Mouse (Mus musculus): ENCODE results near the gene Dusp1. TPM values are rescaled to one million over a fixed set of nuclear protein-coding genes. Genes with fewer than 3 reads are reported as not detected.

Gene Dusp1
- polyA plus RNA-seq, 1 experiment from 2014 or later, result 36.9 TPM

DNA sequence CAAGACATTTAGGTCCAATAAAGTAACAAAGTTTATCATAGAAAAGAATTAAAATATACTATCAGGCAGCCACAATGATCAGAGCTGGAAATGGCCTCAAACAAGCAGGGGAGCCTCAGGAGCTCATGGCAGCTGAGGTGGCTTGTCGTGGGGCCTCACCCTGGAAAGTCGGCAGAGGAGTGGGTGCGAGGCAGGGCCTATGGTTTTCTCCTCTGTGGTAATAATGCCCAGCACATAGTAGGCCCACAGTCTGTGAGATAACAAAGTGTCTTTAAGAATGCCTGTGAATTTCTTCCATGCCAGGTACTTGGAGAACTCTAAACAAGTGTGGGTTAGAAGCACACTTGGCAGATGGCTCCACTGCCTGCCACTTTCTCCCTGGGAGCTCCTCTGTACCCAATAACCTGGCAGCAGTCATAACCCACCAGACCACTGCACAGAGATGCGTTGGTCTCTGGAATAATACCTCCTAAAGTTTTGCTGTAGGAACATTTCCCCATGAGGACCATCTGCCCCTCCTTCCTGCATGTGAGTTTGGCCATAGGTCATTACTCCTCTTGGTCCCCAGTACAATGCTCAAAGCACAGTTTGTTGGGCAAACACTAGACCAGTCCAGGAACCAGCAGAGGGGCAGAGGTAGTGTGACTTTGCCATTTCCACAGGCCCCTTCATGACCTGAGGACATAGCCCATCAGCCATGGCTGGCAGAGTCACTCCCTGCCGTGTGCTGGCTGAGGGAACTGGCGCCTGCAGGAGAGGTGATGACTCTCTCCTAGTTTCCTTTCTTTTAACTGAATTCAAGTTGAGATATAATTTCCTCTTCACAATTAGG, 48.3 kb downstream of the Dusp1 start:
- peak overlapping the region; percentile 84 to 85 for H3K27ac ChIP-seq (replicated peaks in 1 of 2; ENCODE audit: control insufficient read depth in 1 of 2, insufficient read depth in 1 of 2, low read depth in 2 of 2, low read length in 2 of 2)
- H3K4me3 ChIP-seq (ENCODE audit: control insufficient read depth in 1 of 2, insufficient read depth in 1 of 2, low read depth in 1 of 2, low read length in 2 of 2), result no peak overlapping the region
- 0 out of 2 replicates have a peak overlapping the region, but pooled peaks have one; percentile 3 for H3K4me2 ChIP-seq (ENCODE audit: low read length)
- no peaks in the 10 kb centered on the region for H3K36me3 ChIP-seq (ENCODE audit: control insufficient read depth, insufficient read depth, low read length)
- 75% methylated on average over 6 of the region's 6 CpGs for WGBS
- peak overlapping the region; percentile 49 for H3K9ac ChIP-seq (ENCODE audit: low read length)
- H3K4me1 ChIP-seq (ENCODE audit: control insufficient read depth in 2 of 2, insufficient read depth in 2 of 2, low read length in 2 of 2), result peaks cover 30 to 45% of the 10 kb centered on the region in 2 experiments
- no peaks in the 10 kb centered on the region for H3K27me3 ChIP-seq (ENCODE audit: control insufficient read depth, insufficient read depth, low read length)
- ATAC-seq (ENCODE audit: insufficient number of reproducible peaks, insufficient read depth, low FRiP score, low read depth), result no peak
- no peaks in the 10 kb centered on the region for H3K9me3 ChIP-seq (ENCODE audit: control insufficient read depth, low read length)

- Histone ChIP-seq H3K4me3 (ENCODE audit: control insufficient read depth in 1 of 2, insufficient read depth in 1 of 2, low read depth in 1 of 2, low read length in 2 of 2) (no peak overlapping the region), H3K9ac (ENCODE audit: low read length) (peak overlapping the region; percentile 49), H3K9me3 (ENCODE audit: control insufficient read depth, low read length) (no peaks in the 10 kb centered on the region), H3K27ac (replicated peaks in 1 of 2; ENCODE audit: control insufficient read depth in 1 of 2, insufficient read depth in 1 of 2, low read depth in 2 of 2, low read length in 2 of 2) (peak overlapping the region; percentile 84 to 85), H3K4me2 (ENCODE audit: low read length) (0 out of 2 replicates have a peak overlapping the region, but pooled peaks have one; percentile 3), H3K36me3 (ENCODE audit: control insufficient read depth, insufficient read depth, low read length) (no peaks in the 10 kb centered on the region), H3K27me3 (ENCODE audit: control insufficient read depth, insufficient read depth, low read length) (no peaks in the 10 kb centered on the region), H3K4me1 (ENCODE audit: control insufficient read depth in 2 of 2, insufficient read depth in 2 of 2, low read length in 2 of 2) (peaks cover 30 to 45% of the 10 kb centered on the region in 2 experiments)
- 23% methylated on average over 7 of the region's 7 CpGs for WGBS
- no peak for ATAC-seq (ENCODE audit: insufficient number of reproducible peaks, insufficient read depth, low FRiP score, low read depth)
Measured at GRCm38 (mm10) chr17:26512961-26513360, 49.0 kb downstream of the Dusp1 start.

DNA sequence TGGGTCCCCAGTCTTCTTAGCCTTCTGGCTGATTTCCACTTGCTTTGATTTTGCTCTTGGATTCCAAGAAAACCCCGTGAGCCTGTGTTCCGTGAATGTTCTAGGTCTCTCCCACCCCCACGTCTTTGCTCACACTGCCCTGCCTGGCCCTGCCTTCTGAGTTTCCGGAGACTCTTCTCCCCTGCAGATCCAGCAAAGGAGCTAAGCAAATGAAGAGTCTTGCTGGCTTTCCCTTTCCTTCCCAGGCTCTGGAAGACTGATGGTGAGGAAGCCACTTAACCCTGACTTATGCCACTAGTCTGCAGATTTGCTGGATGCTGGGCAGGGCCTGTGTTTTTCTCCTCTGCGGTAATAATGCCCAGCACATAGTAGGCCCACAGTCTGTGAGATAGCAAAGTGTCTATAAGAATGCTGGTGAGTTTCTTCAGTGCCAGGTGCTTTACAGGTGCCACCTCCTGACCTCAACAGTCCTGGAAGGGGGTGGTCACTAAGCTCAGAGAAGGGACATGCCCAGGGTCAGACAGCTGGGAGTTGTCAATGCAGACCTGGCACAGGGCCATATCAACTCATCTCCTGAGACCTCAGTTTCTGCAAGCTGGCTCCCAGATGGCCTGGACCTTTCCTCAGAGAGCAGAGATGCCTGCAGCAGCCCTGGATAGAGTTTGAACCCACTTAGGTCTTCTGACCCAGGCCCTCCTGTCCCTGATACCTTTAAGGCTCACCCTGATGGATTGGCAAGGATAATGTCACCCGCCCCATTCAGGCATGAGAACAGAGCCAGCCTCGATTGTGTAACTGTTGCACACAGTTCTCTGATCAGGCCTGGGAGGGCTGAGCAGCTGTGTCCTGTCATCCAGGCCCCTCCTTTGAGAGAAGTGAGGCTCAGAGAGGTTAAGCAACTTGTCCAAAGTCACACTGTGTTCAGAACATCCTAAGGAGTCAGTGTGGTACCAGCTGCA, 49.8 kb downstream of the Dusp1 start:
- Histone ChIP-seq H3K36me3 (ENCODE audit: control insufficient read depth, insufficient read depth, low read length) (no peaks in the 10 kb centered on the region), H3K4me2 (ENCODE audit: low read length) (no peak overlapping the region), H3K4me1 (ENCODE audit: control insufficient read depth in 2 of 2, insufficient read depth in 2 of 2, low read length in 2 of 2) (peaks cover 30 to 45% of the 10 kb centered on the region in 2 experiments), H3K9me3 (ENCODE audit: control insufficient read depth, low read length) (no peaks in the 10 kb centered on the region), H3K4me3 (ENCODE audit: control insufficient read depth in 1 of 2, insufficient read depth in 1 of 2, low read depth in 1 of 2, low read length in 2 of 2) (no peak overlapping the region), H3K27ac (replicated peaks in 1 of 2; ENCODE audit: control insufficient read depth in 1 of 2, insufficient read depth in 1 of 2, low read depth in 2 of 2, low read length in 2 of 2) (peak overlapping the region; percentile 84 to 85), H3K27me3 (ENCODE audit: control insufficient read depth, insufficient read depth, low read length) (no peaks in the 10 kb centered on the region), H3K9ac (ENCODE audit: low read length) (peak overlapping the region; percentile 49)
- 64% methylated on average over 7 of the region's 7 CpGs for WGBS
- ATAC-seq (ENCODE audit: insufficient number of reproducible peaks, insufficient read depth, low FRiP score, low read depth), result no peak

DNA sequence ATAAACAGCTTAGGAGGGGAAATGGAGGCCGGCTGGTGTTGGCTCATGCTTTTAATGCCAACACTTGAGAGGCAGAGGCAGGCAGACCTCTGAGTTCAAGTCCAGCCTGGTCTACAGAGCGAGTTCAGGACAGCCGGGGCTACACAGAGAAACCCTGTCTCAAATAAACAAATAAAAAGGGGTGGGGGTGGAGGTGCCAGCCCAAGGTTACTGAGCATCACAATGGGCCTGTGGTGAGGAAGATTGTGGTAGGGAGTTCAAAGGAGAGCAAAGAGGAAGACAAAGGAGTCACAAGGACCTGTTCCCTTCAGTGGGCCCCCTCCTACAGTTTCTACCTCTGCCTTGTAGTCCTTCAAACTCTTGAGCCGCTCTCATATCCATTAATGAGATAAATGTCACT, 50.7 kb downstream of the Dusp1 start:
- Histone ChIP-seq H3K9me3 (ENCODE audit: control insufficient read depth, low read length) (no peaks in the 10 kb centered on the region), H3K4me1 (ENCODE audit: control insufficient read depth in 2 of 2, insufficient read depth in 2 of 2, low read length in 2 of 2) (peaks cover 37 to 53% of the 10 kb centered on the region in 2 experiments), H3K27ac (replicated peaks in 1 of 2; ENCODE audit: control insufficient read depth in 1 of 2, insufficient read depth in 1 of 2, low read depth in 2 of 2, low read length in 2 of 2) (no peak overlapping the region), H3K27me3 (ENCODE audit: control insufficient read depth, insufficient read depth, low read length) (no peaks in the 10 kb centered on the region), H3K4me2 (ENCODE audit: low read length) (no peak overlapping the region), H3K36me3 (ENCODE audit: control insufficient read depth, insufficient read depth, low read length) (peaks cover 8% of the 10 kb centered on the region), H3K4me3 (ENCODE audit: control insufficient read depth in 1 of 2, insufficient read depth in 1 of 2, low read depth in 1 of 2, low read length in 2 of 2) (no peak overlapping the region), H3K9ac (ENCODE audit: low read length) (no peak overlapping the region; the same call in 1 of the 2 replicates)
- WGBS, result 69% methylated on average over 4 of the region's 4 CpGs
- ATAC-seq (ENCODE audit: insufficient number of reproducible peaks, insufficient read depth, low FRiP score, low read depth), result no peak

- Histone ChIP-seq H3K27me3 (ENCODE audit: control insufficient read depth, insufficient read depth, low read length) (no peaks in the 10 kb centered on the region), H3K9ac (ENCODE audit: low read length) (peak overlapping the region; percentile 21; the same call in 1 of the 2 replicates), H3K4me1 (ENCODE audit: control insufficient read depth in 2 of 2, insufficient read depth in 2 of 2, low read length in 2 of 2) (peaks cover 42 to 62% of the 10 kb centered on the region in 2 experiments), H3K27ac (replicated peaks in 1 of 2; ENCODE audit: control insufficient read depth in 1 of 2, insufficient read depth in 1 of 2, low read depth in 2 of 2, low read length in 2 of 2) (no peak overlapping the region; a peak in 1 of 4 replicates), H3K9me3 (ENCODE audit: control insufficient read depth, low read length) (no peaks in the 10 kb centered on the region), H3K4me2 (ENCODE audit: low read length) (no peak overlapping the region), H3K36me3 (ENCODE audit: control insufficient read depth, insufficient read depth, low read length) (peaks cover 17% of the 10 kb centered on the region), H3K4me3 (ENCODE audit: control insufficient read depth in 1 of 2, insufficient read depth in 1 of 2, low read depth in 1 of 2, low read length in 2 of 2) (no peak overlapping the region)
- no peak for ATAC-seq (ENCODE audit: insufficient number of reproducible peaks, insufficient read depth, low FRiP score, low read depth)
- 77% methylated on average over 15 of the region's 15 CpGs for WGBS
Measured at GRCm38 (mm10) chr17:26510146-26511045, 51.5 kb downstream of the Dusp1 start.

GRCm38 (mm10) chr17:26508961-26509771, 52.8 kb downstream of the Dusp1 start:
- Histone ChIP-seq H3K27ac (replicated peaks in 1 of 2; ENCODE audit: control insufficient read depth in 1 of 2, insufficient read depth in 1 of 2, low read depth in 2 of 2, low read length in 2 of 2) (peak overlapping the region; percentile 99), H3K4me3 (ENCODE audit: control insufficient read depth in 1 of 2, insufficient read depth in 1 of 2, low read depth in 1 of 2, low read length in 2 of 2) (peak overlapping the region; percentile 67 to 85), H3K9me3 (ENCODE audit: control insufficient read depth, low read length) (no peaks in the 10 kb centered on the region), H3K27me3 (ENCODE audit: control insufficient read depth, insufficient read depth, low read length) (no peaks in the 10 kb centered on the region), H3K36me3 (ENCODE audit: control insufficient read depth, insufficient read depth, low read length) (peaks cover 26% of the 10 kb centered on the region), H3K4me2 (ENCODE audit: low read length) (peak overlapping the region; percentile 95), H3K4me1 (ENCODE audit: control insufficient read depth in 2 of 2, insufficient read depth in 2 of 2, low read length in 2 of 2) (peaks cover 44 to 65% of the 10 kb centered on the region in 2 experiments), H3K9ac (ENCODE audit: low read length) (peak overlapping the region; percentile 87)
- 24% methylated on average over 25 of the region's 25 CpGs for WGBS
- ATAC-seq (ENCODE audit: insufficient number of reproducible peaks, insufficient read depth, low FRiP score, low read depth), result no peak; the same call in 1 of the 2 replicates

All from heart, embryonic 14.5 days (tissue).